Mouse (Mus musculus) CH12.LX (cell line): Measurements from ENCODE around the gene Hba-a1. TPM values are rescaled to one million over a fixed set of nuclear protein-coding genes. Genes with fewer than 3 reads are reported as not detected.

Experiments used
- DNase-seq: peaks from one replicate; pipeline ENCODE4 v3.0.0-alpha.2; 2013; ENCODE audit errors: extremely low read depth
- H3K27ac ChIP-seq: 2 replicates; pipeline ENCODE4 v1.5.1; 2012; ENCODE audit warnings: low read depth, mild to moderate bottlenecking, control low read depth, moderate library complexity; ENCODE audit not compliant: insufficient read depth
- H3K27me3 ChIP-seq: replicated peaks from 2 replicates; pipeline ENCODE3; 2012; ENCODE audit warnings: inconsistent platforms
- H3K36me3 ChIP-seq, 2 experiments: replicated peaks in 1 of 2; 2 replicates each; pipeline versions ENCODE3 to v1.6.1; 2012; ENCODE audit warnings: inconsistent platforms in 1 of 2, low read length in 1 of 2, mild to moderate bottlenecking in 1 of 2, mixed read lengths in 1 of 2, moderate library complexity in 1 of 2; ENCODE audit not compliant: control insufficient read depth in 1 of 2, insufficient read depth in 1 of 2
- H3K4me1 ChIP-seq, 2 experiments: 2 replicates each; pipeline ENCODE4 v1.6.1; 2012; ENCODE audit warnings: inconsistent platforms in 1 of 2, moderate library complexity in 1 of 2; ENCODE audit not compliant: insufficient read depth in 2 of 2, control insufficient read depth in 1 of 2
- H3K4me2 ChIP-seq: 2 replicates; pipeline ENCODE4 v1.6.1; 2012; ENCODE audit warnings: low read depth, mild to moderate bottlenecking, control low read depth; ENCODE audit not compliant: poor library complexity, insufficient read depth, severe bottlenecking
- H3K4me3 ChIP-seq, 3 experiments: fragments of 150-350 bp in 1 of 3; sonication (generic) in 1 of 3; replicated peaks in 1 of 3; 2 replicates each; pipeline versions ENCODE3 to v1.5.1; 2011 to 2012; ENCODE audit warnings: low read depth in 2 of 3, low read length in 2 of 3, mild to moderate bottlenecking in 2 of 3, moderate library complexity in 2 of 3, control low read depth in 1 of 3, improper control_type of control experiment in 1 of 3, inconsistent platforms in 1 of 3, mixed read lengths in 1 of 3; ENCODE audit not compliant: poor library complexity in 1 of 3
- H3K79me2 ChIP-seq: replicated peaks from 2 replicates; pipeline ENCODE4 v1.6.1; 2012; ENCODE audit warnings: mild to moderate bottlenecking, moderate library complexity; ENCODE audit not compliant: control insufficient read depth, poor library complexity, insufficient read depth, severe bottlenecking; ENCODE audit errors: extremely low read depth
- H3K9ac ChIP-seq: 2 replicates; pipeline ENCODE4 v1.6.1; 2012; ENCODE audit warnings: low read depth, mild to moderate bottlenecking, control low read depth, moderate library complexity; ENCODE audit not compliant: insufficient read depth
- H3K9me3 ChIP-seq: replicated peaks from 2 replicates; pipeline ENCODE3; 2012; ENCODE audit warnings: low read length, inconsistent platforms, mixed read lengths
- BHLHE40 ChIP-seq: IDR thresholded peaks from 2 replicates; pipeline ENCODE4 v1.6.1; 2011; ENCODE audit warnings: mild to moderate bottlenecking, low read depth, low read length, improper control_type of control experiment
- CHD1 ChIP-seq: IDR thresholded peaks from 2 replicates; pipeline ENCODE4 v1.6.1; 2012; ENCODE audit warnings: low read depth, low read length, improper control_type of control experiment, inconsistent platforms
- CTCF ChIP-seq, 2 experiments: IDR thresholded peaks in 1 of 2; conservative IDR thresholded peaks in 1 of 2; 2 replicates each; pipeline ENCODE4 v1.5.1; 2011 to 2012; ENCODE audit warnings: low read depth in 2 of 2, low read length in 2 of 2, improper control_type of control experiment in 1 of 2, inconsistent platforms in 1 of 2, mild to moderate bottlenecking in 1 of 2, moderate library complexity in 1 of 2
- ELF1 ChIP-seq: IDR thresholded peaks from 2 replicates; pipeline ENCODE4 v1.6.1; 2014; ENCODE audit warnings: low read depth, mild to moderate bottlenecking, inconsistent platforms, low read length, improper control_type of control experiment
- ETS1 ChIP-seq: conservative IDR thresholded peaks from 2 replicates; pipeline ENCODE4 v1.6.1; 2012; ENCODE audit warnings: low read depth, mild to moderate bottlenecking, inconsistent platforms, low read length, improper control_type of control experiment, moderate library complexity
- IRF4 ChIP-seq: IDR thresholded peaks from 2 replicates; pipeline ENCODE4 v1.6.1; 2014; ENCODE audit warnings: low read depth, mild to moderate bottlenecking, inconsistent platforms, low read length, improper control_type of control experiment
- JUN ChIP-seq: IDR thresholded peaks from 2 replicates; pipeline ENCODE4 v1.6.1; 2011; ENCODE audit warnings: low read depth, mild to moderate bottlenecking, low read length, improper control_type of control experiment, moderate library complexity; ENCODE audit not compliant: insufficient read depth
- JUND ChIP-seq: conservative IDR thresholded peaks from 2 replicates; pipeline ENCODE4 v1.6.1; 2011; ENCODE audit warnings: low read depth, low read length, improper control_type of control experiment
- KAT2A ChIP-seq: IDR thresholded peaks from 2 replicates; pipeline ENCODE4 v1.6.1; 2012; ENCODE audit warnings: low read length, improper control_type of control experiment, inconsistent platforms; ENCODE audit not compliant: insufficient replicate concordance
- MAFK ChIP-seq: IDR thresholded peaks from 2 replicates; pipeline ENCODE4 v1.6.1; 2011; ENCODE audit warnings: low read length, improper control_type of control experiment; ENCODE audit not compliant: insufficient replicate concordance
- MAX ChIP-seq: IDR thresholded peaks from 2 replicates; pipeline ENCODE4 v1.6.1; 2011; ENCODE audit warnings: low read length, improper control_type of control experiment
- MEF2A ChIP-seq: IDR thresholded peaks from 2 replicates; pipeline ENCODE4 v1.6.1; 2014; ENCODE audit warnings: low read depth, mild to moderate bottlenecking, inconsistent platforms, low read length, improper control_type of control experiment, borderline replicate concordance
- MYC ChIP-seq: IDR thresholded peaks from 2 replicates; pipeline ENCODE4 v1.6.1; 2011; ENCODE audit warnings: low read depth, mild to moderate bottlenecking, improper control_type of control experiment, low read length
- NRF1 ChIP-seq: IDR thresholded peaks from 2 replicates; pipeline ENCODE4 v1.6.1; 2014; ENCODE audit warnings: low read depth, mild to moderate bottlenecking, inconsistent platforms, low read length, improper control_type of control experiment, moderate library complexity
- POLR2A ChIP-seq: IDR thresholded peaks from 2 replicates; pipeline ENCODE4 v1.6.1; 2011; ENCODE audit warnings: low read depth, mild to moderate bottlenecking, improper control_type of control experiment, low read length
- POLR2AphosphoS2 ChIP-seq: IDR thresholded peaks from 2 replicates; pipeline ENCODE4 v1.6.1; 2011; ENCODE audit warnings: low read depth, low read length, improper control_type of control experiment
- RAD21 ChIP-seq: IDR thresholded peaks from 2 replicates; pipeline ENCODE4 v1.6.1; 2011; ENCODE audit warnings: low read depth, mild to moderate bottlenecking, low read length, improper control_type of control experiment, moderate library complexity
- SIN3A ChIP-seq: IDR thresholded peaks from 2 replicates; pipeline ENCODE4 v1.6.1; 2012; ENCODE audit warnings: low read length, improper control_type of control experiment, inconsistent platforms
- SMC3 ChIP-seq: IDR thresholded peaks from 2 replicates; pipeline ENCODE4 v1.6.1; 2011; ENCODE audit warnings: low read depth, low read length, improper control_type of control experiment
- TBP ChIP-seq: conservative IDR thresholded peaks from 2 replicates; pipeline ENCODE4 v1.6.1; 2011; ENCODE audit warnings: low read depth, low read length, improper control_type of control experiment
- UBTF ChIP-seq: IDR thresholded peaks from 2 replicates; pipeline ENCODE4 v1.6.1; 2012; ENCODE audit warnings: low read depth, mild to moderate bottlenecking, inconsistent platforms, low read length, improper control_type of control experiment, moderate library complexity
- ZC3H11A ChIP-seq: IDR thresholded peaks from 2 replicates; pipeline ENCODE4 v1.6.1; 2012; ENCODE audit warnings: low read depth, mild to moderate bottlenecking, inconsistent platforms, low read length, improper control_type of control experiment
- ZKSCAN1 ChIP-seq: IDR thresholded peaks from 2 replicates; pipeline ENCODE4 v1.6.1; 2012; ENCODE audit warnings: low read depth, inconsistent platforms, low read length, improper control_type of control experiment, borderline replicate concordance
- ZMIZ1 ChIP-seq: IDR thresholded peaks from 2 replicates; pipeline ENCODE4 v1.6.1; 2012; ENCODE audit warnings: low read depth, mild to moderate bottlenecking, inconsistent platforms, low read length, improper control_type of control experiment
- ZNF384 ChIP-seq: IDR thresholded peaks from 2 replicates; pipeline ENCODE4 v1.6.1; 2012; ENCODE audit warnings: low read depth, low read length, improper control_type of control experiment, inconsistent platforms
- dilution Hi-C: fragments of 300-500 bp; cut with MboI; formaldehyde crosslinking; loops from 2 replicates; pipeline ENCODE4 v1.14.3; 2020; ENCODE audit warnings: low sequenced_read_pairs; ENCODE audit not compliant: extremely low pct_unique_long_range_greater_than_20kb, extremely low pct_ligation_motif_present
- in situ Hi-C: fragments of 300-500 bp; cut with MboI; formaldehyde crosslinking; loops from 3 replicates; pipeline ENCODE4 v1.14.3; 2019; ENCODE audit warnings: low sequenced_read_pairs, low pct_ligation_motif_present, low pct_unique_long_range_greater_than_20kb, mixed read lengths
- polyA plus RNA-seq: library from polyadenylated mRNA; unstranded; fragments of >175 nt; gene quantifications from 2 replicates; pipeline ENCODE4 v1.2.1, GENCODE M21; 2012; ENCODE audit warnings: low read depth; ENCODE audit not compliant: insufficient read length
- total RNA-seq, 2 experiments: library from RNA; depleted of rRNA; stranded (reverse); fragments of 300-350 nt in 1 of 2; fragments of >200 nt in 1 of 2; gene quantifications; 2 replicates each; pipeline ENCODE4 v1.2.3; 2012 to 2014

Gene Hba-a1
- total and polyA plus RNA-seq, 3 experiments, result 4.7 to 5.2 (median 4.9) TPM

DNA sequence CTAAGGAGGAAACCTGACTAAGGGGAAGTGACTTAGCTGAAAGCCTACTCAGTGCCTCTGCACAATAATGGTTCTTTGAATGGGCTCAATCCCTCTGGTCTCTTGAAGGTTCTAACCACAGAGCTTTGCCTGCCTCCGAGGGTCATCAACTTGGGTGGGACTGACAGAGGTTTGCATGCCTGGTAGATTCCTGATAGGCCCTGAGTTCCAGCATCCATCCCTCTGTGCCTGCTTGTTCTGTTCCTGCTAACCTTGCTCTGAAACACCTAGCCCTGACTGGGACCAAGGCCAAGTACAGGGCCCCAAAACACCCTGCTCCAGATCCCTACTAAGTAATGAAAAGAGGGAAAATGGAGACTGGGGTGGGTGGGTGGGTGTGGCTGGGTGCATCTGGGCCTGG lies 20.1 kb downstream of the Hba-a1 start:
- Histone ChIP-seq H3K4me1 (0 out of 4 replicates have a peak, but pooled peaks cover 0 to 5% of the 10 kb centered on the region in 2 experiments), H3K27me3 (peaks cover 17% of the 10 kb centered on the region), H3K4me3 (no peak overlapping the region), H3K36me3 (no peaks in the 10 kb centered on the region), H3K9me3 (no peaks in the 10 kb centered on the region), H3K27ac (no peak overlapping the region), H3K79me2 (no peaks in the 10 kb centered on the region), H3K9ac (no peak overlapping the region), H3K4me2 (no peak overlapping the region)
- dilution Hi-C loops (no loop called here), in situ Hi-C loops (loop anchor here (10.0 to 25.0 kb wide), 2 partner anchors 119 to 316 kb away; no protein-coding TSS in a partner anchor)
- DNase-seq, result no peak
- TF ChIP-seq CHD1, result no peak
- TF ChIP-seq JUND, result no peak
- no peak for TF ChIP-seq POLR2AphosphoS2
- TF ChIP-seq ETS1, result no peak
- TF ChIP-seq JUN, result no peak
- TF ChIP-seq ELF1, result no peak
- TF ChIP-seq KAT2A, result no peak
- no peak for TF ChIP-seq CTCF (conservative IDR thresholded peaks at IDR 0.05 in 1 of 2, IDR thresholded peaks at IDR 0.05 in 1 of 2; ENCODE audit: low read depth in 2 of 2, low read length in 2 of 2)
- no peak for TF ChIP-seq POLR2A
- TF ChIP-seq ZC3H11A, result no peak
- TF ChIP-seq NRF1, result no peak
- TF ChIP-seq ZKSCAN1, result no peak
- TF ChIP-seq MYC, result no peak
- TF ChIP-seq IRF4, result no peak

DNA sequence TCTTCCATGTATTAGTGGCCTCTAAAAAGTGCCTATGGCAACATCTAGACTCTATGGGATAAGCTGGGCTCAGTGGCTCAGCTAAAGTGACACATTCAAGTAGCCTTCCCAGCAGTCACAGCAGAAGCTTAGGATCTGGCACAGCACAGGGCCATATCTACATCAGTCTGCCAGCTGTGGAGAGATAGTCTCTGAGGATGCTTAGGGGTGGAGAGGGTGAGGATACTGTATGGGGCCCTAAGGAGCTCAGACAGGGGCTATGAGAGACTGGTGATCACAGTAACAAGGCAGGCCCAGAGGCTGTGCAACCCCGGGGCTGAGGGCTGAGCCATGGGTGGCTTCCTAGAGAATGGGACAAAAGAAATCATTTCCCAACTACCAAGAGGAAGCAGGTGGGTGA lies 23.7 kb downstream of the Hba-a1 start:
- Histone ChIP-seq H3K36me3 (no peaks in the 10 kb centered on the region), H3K79me2 (no peaks in the 10 kb centered on the region), H3K4me2 (no peak overlapping the region), H3K27me3 (peaks cover 14% of the 10 kb centered on the region), H3K27ac (no peak overlapping the region), H3K4me3 (no peak overlapping the region), H3K9ac (no peak overlapping the region), H3K9me3 (no peaks in the 10 kb centered on the region), H3K4me1 (no peaks in the 10 kb centered on the region; a peak in 1 of 4 replicates)
- dilution Hi-C loops, result no loop called here
- DNase-seq, result no peak
- TF ChIP-seq CHD1, result no peak
- no peak for TF ChIP-seq MAX
- no peak for TF ChIP-seq ZC3H11A
- TF ChIP-seq POLR2A, result no peak
- no peak for TF ChIP-seq MAFK
- TF ChIP-seq ZNF384, result no peak
- TF ChIP-seq MYC, result no peak
- no peak for TF ChIP-seq BHLHE40
- no peak for TF ChIP-seq SMC3
- TF ChIP-seq ZMIZ1, result no peak
- TF ChIP-seq UBTF, result no peak
- TF ChIP-seq CTCF (conservative IDR thresholded peaks at IDR 0.05 in 1 of 2, IDR thresholded peaks at IDR 0.05 in 1 of 2; ENCODE audit: low read depth in 2 of 2, low read length in 2 of 2), result no peak
- no peak for TF ChIP-seq ETS1
- TF ChIP-seq KAT2A, result no peak
- no peak for TF ChIP-seq MEF2A
- TF ChIP-seq IRF4, result no peak
- TF ChIP-seq SIN3A, result no peak
- TF ChIP-seq ZKSCAN1, result no peak
- TF ChIP-seq RAD21, result no peak
- no peak for TF ChIP-seq TBP
- in situ Hi-C loops, result loop anchor here (10.0 to 25.0 kb wide), 2 partner anchors 122 to 320 kb away; no protein-coding TSS in a partner anchor
